Mouse (Mus musculus) liver, postnatal 0 days (tissue): Measurements from ENCODE around the gene Tmem120a. TPM values are rescaled to one million over a fixed set of nuclear protein-coding genes. Genes with fewer than 3 reads are reported as not detected.

Experiments
- ATAC-seq: fragments of 200-750 bp; cut with Nextera tagmentation; 2 replicates; pipeline ENCODE4 v1.8.0; 2017; ENCODE audit warnings: mild to moderate bottlenecking, moderate library complexity
- DNase-seq: peaks from one replicate; pipeline ENCODE4 v3.0.0-alpha.2; 2016
- H3K27ac ChIP-seq: fragments of 300-500 bp; sonication (generic); 2 replicates; pipeline ENCODE4 v1.5.1; 2014; ENCODE audit warnings: antibody characterized with exemption, moderate library complexity, mild to moderate bottlenecking, low read depth
- H3K27me3 ChIP-seq: fragments of 300-500 bp; sonication (generic); 2 replicates; pipeline ENCODE4 v1.6.1; 2014; ENCODE audit warnings: low read length, control low read depth, mixed read lengths; ENCODE audit not compliant: insufficient read depth
- H3K36me3 ChIP-seq: fragments of 300-500 bp; sonication (generic); replicated peaks from 2 replicates; pipeline ENCODE4 v1.6.1; 2014; ENCODE audit warnings: mild to moderate bottlenecking, control low read depth, low read length, moderate library complexity, mixed read lengths; ENCODE audit not compliant: insufficient read depth
- H3K4me1 ChIP-seq: fragments of 300-500 bp; sonication (generic); 2 replicates; pipeline ENCODE4 v1.6.1; 2014; ENCODE audit warnings: antibody characterized with exemption, mild to moderate bottlenecking, control low read depth; ENCODE audit not compliant: insufficient read depth
- H3K4me2 ChIP-seq: fragments of 300-500 bp; sonication (generic); 2 replicates; pipeline ENCODE4 v1.6.1; 2014; ENCODE audit warnings: low read depth, mild to moderate bottlenecking, low read length, moderate library complexity, mixed read lengths
- H3K4me3 ChIP-seq: fragments of 300-500 bp; sonication (generic); 2 replicates; pipeline ENCODE4 v1.5.1; 2014; ENCODE audit warnings: low read depth, low read length
- H3K9ac ChIP-seq: fragments of 300-500 bp; sonication (generic); replicated peaks from 2 replicates; pipeline ENCODE4 v1.6.1; 2014; ENCODE audit warnings: mild to moderate bottlenecking, moderate library complexity
- H3K9me3 ChIP-seq: fragments of 300-500 bp; sonication (generic); 2 replicates; pipeline ENCODE4 v1.6.1; 2016; ENCODE audit warnings: mild to moderate bottlenecking, control low read depth, low read length, mixed read lengths
- CTCF ChIP-seq: sonication (generic); IDR thresholded peaks from 2 replicates; pipeline ENCODE4 v1.5.1; 2016; ENCODE audit warnings: antibody characterized with exemption, low read depth
- EP300 ChIP-seq: IDR thresholded peaks from 2 replicates; pipeline ENCODE4 v1.6.1; 2016; ENCODE audit warnings: antibody characterized with exemption, low read depth, mild to moderate bottlenecking
- WGBS: fragments of 180-500 bp; shearing (Covaris S2); extraction: QIAGEN DNeasy Blood & Tissue Kit; methylation state at CpG from one replicate; pipeline ENCODE4 v1.1.7; 2014; ENCODE audit not compliant: insufficient replicate concordance; 5-methylcytosine and 5-hydroxymethylcytosine counted together
- polyA plus RNA-seq: library from polyadenylated mRNA; unstranded; fragments of >200 nt; fragmentation: Nextera tagmentation; extraction: Ambion mirVana; gene quantifications from 2 replicates; pipeline ENCODE4 v1.2.1, GENCODE M21; 2015

Tmem120a gene
- polyA plus RNA-seq, 1 experiment from 2014 or later, result 80.8 TPM

DNA sequence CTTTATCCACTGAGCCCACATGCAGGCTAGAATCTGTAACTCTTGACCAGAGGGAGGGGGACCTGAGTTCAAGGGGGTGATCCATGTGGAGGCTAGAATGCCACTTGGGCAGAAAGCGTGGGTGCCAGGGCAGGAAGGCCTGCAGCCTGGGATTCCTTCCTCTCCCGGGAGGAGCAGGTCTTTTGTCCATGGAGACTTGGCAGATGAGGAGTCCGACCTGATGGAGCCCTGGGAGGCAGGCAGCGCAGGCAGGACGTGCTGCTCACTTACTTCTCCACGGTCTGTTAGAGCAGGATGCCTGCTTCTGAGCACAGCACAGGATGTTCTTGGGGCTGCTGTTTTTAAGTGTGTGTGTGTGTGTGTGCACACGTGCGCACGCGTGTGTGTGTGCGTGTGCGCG lies 37.2 kb downstream of the Tmem120a start:
- no peak for TF ChIP-seq CTCF
- TF ChIP-seq EP300, result no peak
- Histone ChIP-seq H3K27ac (peak overlapping the region; percentile 13), H3K27me3 (no peaks in the 10 kb centered on the region), H3K4me1 (peaks cover 41% of the 10 kb centered on the region), H3K9ac (no peak overlapping the region), H3K4me2 (no peak overlapping the region), H3K4me3 (no peak overlapping the region), H3K36me3 (peaks cover 17% of the 10 kb centered on the region), H3K9me3 (no peaks in the 10 kb centered on the region)
- DNase-seq (no peak), ATAC-seq (no peak)
- 87% methylated on average over 13 of the region's 13 CpGs for WGBS

DNA sequence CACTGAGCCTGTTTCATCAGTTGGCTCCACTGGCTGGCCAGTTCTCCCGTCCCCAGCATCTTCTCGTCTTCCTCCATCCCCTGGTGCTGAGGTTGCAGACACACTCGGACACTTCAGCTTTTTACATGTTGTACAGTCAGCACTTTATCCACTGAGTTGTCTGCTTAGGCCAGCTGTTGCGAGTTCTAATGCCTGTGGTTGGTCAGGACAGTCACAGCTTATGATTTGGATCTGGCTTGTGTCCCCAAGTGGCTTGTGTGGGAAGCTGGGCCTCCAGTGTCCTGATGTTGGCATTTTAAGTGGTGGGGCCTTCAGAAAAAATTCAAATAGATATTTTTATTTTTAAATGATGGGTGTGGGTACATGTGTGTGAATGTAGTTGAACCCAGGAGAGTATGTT lies 38.9 kb downstream of the Tmem120a start:
- Histone ChIP-seq H3K4me2 (no peak overlapping the region), H3K9me3 (no peaks in the 10 kb centered on the region), H3K36me3 (peaks cover 25% of the 10 kb centered on the region), H3K27me3 (no peaks in the 10 kb centered on the region), H3K4me3 (no peak overlapping the region), H3K9ac (no peak overlapping the region), H3K27ac (no peak overlapping the region), H3K4me1 (peaks cover 28% of the 10 kb centered on the region)
- no peak for DNase-seq
- no peak for ATAC-seq
- no peak for TF ChIP-seq CTCF
- 85% methylated on average over 4 of the region's 4 CpGs for WGBS

DNA sequence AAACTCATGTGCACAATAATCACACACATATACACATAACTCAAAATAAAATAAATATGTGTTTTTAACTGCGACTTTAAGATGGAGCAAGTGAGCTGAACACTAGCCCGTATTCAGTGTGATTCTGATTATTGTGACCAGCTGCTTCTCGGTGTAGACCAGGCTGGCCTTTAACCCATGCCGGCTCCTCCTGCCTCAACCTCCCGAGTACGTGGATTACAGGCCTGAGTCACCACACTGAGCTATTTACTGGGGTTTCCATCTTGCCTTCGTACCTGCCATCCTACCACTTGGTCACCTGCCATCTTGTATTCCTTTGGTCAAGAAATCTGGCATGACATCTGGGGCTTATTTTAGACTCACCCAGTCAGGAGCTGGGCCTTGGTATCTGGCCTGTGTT lies 40.8 kb downstream of the Tmem120a start:
- TF ChIP-seq CTCF, result no peak
- H3K27ac ChIP-seq, result no peak overlapping the region

DNA sequence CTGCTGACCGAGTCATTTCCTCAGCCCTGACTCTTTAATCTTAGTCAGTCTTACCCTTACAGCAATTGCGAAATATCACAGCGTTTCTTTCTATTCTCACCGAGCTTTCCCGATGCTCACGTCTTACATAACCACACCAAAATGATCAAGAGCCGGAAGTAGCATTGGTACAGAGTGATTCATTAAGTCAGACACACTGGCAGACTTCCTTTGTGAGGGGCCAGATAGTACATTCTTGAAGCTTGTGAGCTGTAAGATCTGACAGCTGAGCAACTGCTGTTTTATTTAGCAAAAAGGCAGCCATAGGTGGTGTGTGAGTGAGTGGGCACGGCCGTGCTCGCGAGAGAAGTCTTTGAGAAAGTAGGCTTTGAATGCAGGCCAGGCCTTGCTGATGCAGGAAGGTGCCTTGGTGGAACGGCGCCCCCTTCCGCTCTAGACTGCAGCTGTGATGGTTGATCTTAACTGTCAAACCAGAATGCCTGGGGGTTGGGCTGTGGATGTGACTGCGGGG lies 41.5 kb downstream of the Tmem120a start:
- Histone ChIP-seq H3K36me3 (peaks cover 20% of the 10 kb centered on the region; the same call in 1 of the 2 replicates), H3K4me1 (peaks cover 18% of the 10 kb centered on the region), H3K27me3 (no peaks in the 10 kb centered on the region), H3K4me2 (peak overlapping the region; percentile 1), H3K4me3 (no peak overlapping the region), H3K27ac (peak overlapping the region; percentile 16; the same call in 1 of the 2 replicates), H3K9ac (no peak overlapping the region), H3K9me3 (no peaks in the 10 kb centered on the region)
- ATAC-seq (peak; percentile 30), DNase-seq (peak; percentile 71)
- TF ChIP-seq EP300 (peak; percentile 45; the same call in 1 of the 2 replicates), CTCF (peak; percentile 64)
- WGBS, result 18% methylated on average over 15 of the region's 15 CpGs

More for the DNA sequence above, 40.8 kb downstream of the Tmem120a start:
- H3K9me3 ChIP-seq, result no peaks in the 10 kb centered on the region
- peaks cover 23% of the 10 kb centered on the region for H3K36me3 ChIP-seq
- no peaks in the 10 kb centered on the region for H3K27me3 ChIP-seq
- H3K4me3 ChIP-seq, result no peak overlapping the region
- H3K9ac ChIP-seq, result no peak overlapping the region
- H3K4me1 ChIP-seq, result peaks cover 24% of the 10 kb centered on the region
- H3K4me2 ChIP-seq, result peak overlapping the region; percentile 1; the same call in 1 of the 2 replicates
- ATAC-seq (no peak), DNase-seq (no peak)
- 88% methylated on average over 7 of the region's 7 CpGs for WGBS

DNA sequence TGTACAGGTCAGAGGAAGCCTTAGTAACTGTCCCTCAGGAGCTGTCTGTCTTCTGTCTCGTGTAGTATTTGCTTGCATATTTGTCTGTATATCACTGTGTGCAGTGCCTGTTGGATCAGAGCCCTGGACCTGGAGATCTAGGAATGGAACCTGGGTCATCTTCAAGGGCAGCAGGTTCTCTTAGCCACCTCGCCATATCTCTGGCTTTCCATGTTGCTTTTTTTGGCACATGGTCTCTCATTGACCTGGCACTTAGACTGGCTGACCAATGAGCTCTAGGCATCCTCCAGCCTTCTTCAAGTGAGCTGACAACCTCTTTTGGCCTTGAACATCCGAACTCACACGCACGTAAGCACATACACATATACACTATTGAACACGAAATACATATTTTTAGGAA lies 42.1 kb downstream of the Tmem120a start:
- H3K27ac ChIP-seq, result peak overlapping the region; percentile 16; the same call in 1 of the 2 replicates
- H3K4me3 ChIP-seq, result no peak overlapping the region
- peak overlapping the region; percentile 1 for H3K4me2 ChIP-seq
- peaks cover 19% of the 10 kb centered on the region; the same call in 1 of the 2 replicates for H3K36me3 ChIP-seq
- TF ChIP-seq EP300 (no peak), CTCF (no peak)
- DNase-seq (no peak), ATAC-seq (no peak; the same call in 1 of the 2 replicates)
- no peaks in the 10 kb centered on the region for H3K27me3 ChIP-seq
- peaks cover 13% of the 10 kb centered on the region for H3K4me1 ChIP-seq
- H3K9ac ChIP-seq, result no peak overlapping the region; the same call in 1 of the 2 replicates
- H3K9me3 ChIP-seq, result no peaks in the 10 kb centered on the region
- 61% methylated on average over 6 of the region's 6 CpGs for WGBS

DNA sequence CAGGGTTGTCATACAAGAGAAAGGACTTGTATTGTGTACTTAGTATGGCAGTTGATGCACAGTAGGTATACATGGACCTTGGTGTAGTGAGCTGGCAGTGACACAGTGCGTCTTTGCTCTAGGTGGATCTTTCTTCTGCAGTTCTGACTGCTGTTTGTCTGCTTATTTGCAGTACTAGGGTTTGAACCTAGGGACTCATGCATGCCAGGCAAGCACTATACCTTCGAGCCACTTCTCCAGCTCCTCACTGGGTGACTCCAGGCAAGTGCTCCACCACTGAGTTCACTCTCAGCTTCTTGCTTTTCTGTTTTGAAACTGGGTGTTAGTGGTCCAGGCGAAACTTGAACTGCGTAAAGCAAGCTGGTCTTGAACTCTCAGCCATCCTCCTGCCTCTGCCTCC lies 42.6 kb downstream of the Tmem120a start:
- Histone ChIP-seq H3K36me3 (peaks cover 15% of the 10 kb centered on the region; the same call in 1 of the 2 replicates), H3K4me3 (no peak overlapping the region), H3K9me3 (no peaks in the 10 kb centered on the region), H3K4me2 (no peak overlapping the region), H3K4me1 (peaks cover 13% of the 10 kb centered on the region), H3K27ac (no peak overlapping the region), H3K27me3 (no peaks in the 10 kb centered on the region), H3K9ac (no peak overlapping the region)
- TF ChIP-seq CTCF (no peak), EP300 (no peak)
- WGBS, result 82% methylated on average over 4 of the region's 4 CpGs
- DNase-seq (no peak), ATAC-seq (no peak)
